Mouse (Mus musculus): ENCODE data around the gene Dtnbp1. TPM values are rescaled to one million over a fixed set of nuclear protein-coding genes. Genes with fewer than 3 reads are reported as not detected.

Gene Dtnbp1
- 60.0 and 61.0 TPM in 2 replicates for polyA plus RNA-seq (2014; fragmentation: Nextera tagmentation; extraction: Ambion mirVana)

- ATAC-seq (ENCODE audit: insufficient number of reproducible peaks, insufficient read depth, low FRiP score, low read depth), result peak; percentile 88
These were observed at the start of gene Dtnbp1 for GRCm38 (mm10) chr13:45001911-45002615. Dtnbp1 (minus strand) TSS chr13:45002147.

GRCm38 (mm10) chr13:45049261-45050020, 47.5 kb upstream of the Dtnbp1 start:
- no peaks in the 10 kb centered on the region for H3K27me3 ChIP-seq (ENCODE audit: control insufficient read depth, insufficient read depth, low read length)
- no peak overlapping the region for H3K4me3 ChIP-seq (ENCODE audit: low read depth, low read length)
- 57% methylated on average over 7 of the region's 7 CpGs for WGBS

More at GRCm38 (mm10) chr13:45001911-45002615, at the start of gene Dtnbp1:
- H3K9ac ChIP-seq (replicated peaks; ENCODE audit: low read depth, low read length), result peak within 1 kb of the TSS; percentile 79
- H3K27me3 ChIP-seq (ENCODE audit: control insufficient read depth, insufficient read depth, low read length), result no peaks in the 10 kb centered on the region
- H3K4me3 ChIP-seq (ENCODE audit: low read depth, low read length), result peak within 1 kb of the TSS; percentile 91
- H3K27ac ChIP-seq (ENCODE audit: low read length), result peak within 1 kb of the TSS; percentile 33; the same call in 1 of the 2 replicates
- H3K4me2 ChIP-seq (replicated peaks; ENCODE audit: low read depth, low read length), result peak within 1 kb of the TSS; percentile 69
- no peaks in the 10 kb centered on the region for H3K36me3 ChIP-seq (ENCODE audit: control insufficient read depth, insufficient read depth, low read length)
- H3K4me1 ChIP-seq (ENCODE audit: control insufficient read depth, insufficient read depth, low read length), result peaks cover 10% of the 10 kb centered on the region; the same call in 1 of the 2 replicates
- H3K9me3 ChIP-seq (ENCODE audit: control insufficient read depth, low read depth, low read length), result no peaks in the 10 kb centered on the region
- WGBS, result 1% methylated on average over 48 of the region's 68 CpGs

GRCm38 (mm10) chr13:45043466-45043865, 41.5 kb upstream of the Dtnbp1 start:
- H3K36me3 ChIP-seq (ENCODE audit: control insufficient read depth, insufficient read depth, low read length), result no peaks in the 10 kb centered on the region
- H3K27me3 ChIP-seq (ENCODE audit: control insufficient read depth, insufficient read depth, low read length), result no peaks in the 10 kb centered on the region
- ATAC-seq (ENCODE audit: insufficient number of reproducible peaks, insufficient read depth, low FRiP score, low read depth), result no peak
- 85% methylated on average over 3 of the region's 3 CpGs for WGBS
- H3K27ac ChIP-seq (ENCODE audit: low read length), result no peak overlapping the region
- H3K4me2 ChIP-seq (replicated peaks; ENCODE audit: low read depth, low read length), result no peak overlapping the region
- no peak overlapping the region for H3K4me3 ChIP-seq (ENCODE audit: low read depth, low read length)
- no peak overlapping the region for H3K9ac ChIP-seq (replicated peaks; ENCODE audit: low read depth, low read length)
- no peaks in the 10 kb centered on the region for H3K9me3 ChIP-seq (ENCODE audit: control insufficient read depth, low read depth, low read length)
- H3K4me1 ChIP-seq (ENCODE audit: control insufficient read depth, insufficient read depth, low read length), result peaks cover 3% of the 10 kb centered on the region

More at GRCm38 (mm10) chr13:45049261-45050020, 47.5 kb upstream of the Dtnbp1 start:
- Histone ChIP-seq H3K4me2 (replicated peaks; ENCODE audit: low read depth, low read length) (no peak overlapping the region), H3K4me1 (ENCODE audit: control insufficient read depth, insufficient read depth, low read length) (0 out of 2 replicates have a peak, but pooled peaks cover 9% of the 10 kb centered on the region), H3K27ac (ENCODE audit: low read length) (no peak overlapping the region), H3K36me3 (ENCODE audit: control insufficient read depth, insufficient read depth, low read length) (no peaks in the 10 kb centered on the region), H3K9ac (replicated peaks; ENCODE audit: low read depth, low read length) (no peak overlapping the region), H3K9me3 (ENCODE audit: control insufficient read depth, low read depth, low read length) (no peaks in the 10 kb centered on the region)
- no peak for ATAC-seq (ENCODE audit: insufficient number of reproducible peaks, insufficient read depth, low FRiP score, low read depth)

- H3K27ac ChIP-seq (ENCODE audit: low read length), result no peak overlapping the region
- H3K9ac ChIP-seq (replicated peaks; ENCODE audit: low read depth, low read length), result no peak overlapping the region
- WGBS, result 47% methylated on average over 7 of the region's 7 CpGs
- H3K4me1 ChIP-seq (ENCODE audit: control insufficient read depth, insufficient read depth, low read length), result peaks cover 3% of the 10 kb centered on the region
- H3K9me3 ChIP-seq (ENCODE audit: control insufficient read depth, low read depth, low read length), result no peaks in the 10 kb centered on the region
- no peak overlapping the region for H3K4me2 ChIP-seq (replicated peaks; ENCODE audit: low read depth, low read length)
- no peaks in the 10 kb centered on the region for H3K27me3 ChIP-seq (ENCODE audit: control insufficient read depth, insufficient read depth, low read length)
- H3K36me3 ChIP-seq (ENCODE audit: control insufficient read depth, insufficient read depth, low read length), result no peaks in the 10 kb centered on the region
- no peak overlapping the region for H3K4me3 ChIP-seq (ENCODE audit: low read depth, low read length)
- ATAC-seq (ENCODE audit: insufficient number of reproducible peaks, insufficient read depth, low FRiP score, low read depth), result no peak
These were observed 38.8 kb upstream of the Dtnbp1 start for GRCm38 (mm10) chr13:45040741-45041140.

GRCm38 (mm10) chr13:45040195-45040594, 38.2 kb upstream of the Dtnbp1 start:
- Histone ChIP-seq H3K36me3 (ENCODE audit: control insufficient read depth, insufficient read depth, low read length) (no peaks in the 10 kb centered on the region), H3K27me3 (ENCODE audit: control insufficient read depth, insufficient read depth, low read length) (no peaks in the 10 kb centered on the region), H3K4me2 (replicated peaks; ENCODE audit: low read depth, low read length) (no peak overlapping the region), H3K4me1 (ENCODE audit: control insufficient read depth, insufficient read depth, low read length) (peaks cover 3% of the 10 kb centered on the region), H3K4me3 (ENCODE audit: low read depth, low read length) (no peak overlapping the region), H3K9me3 (ENCODE audit: control insufficient read depth, low read depth, low read length) (no peaks in the 10 kb centered on the region), H3K27ac (ENCODE audit: low read length) (no peak overlapping the region), H3K9ac (replicated peaks; ENCODE audit: low read depth, low read length) (no peak overlapping the region)
- 62% methylated on average over 4 of the region's 4 CpGs for WGBS
- no peak for ATAC-seq (ENCODE audit: insufficient number of reproducible peaks, insufficient read depth, low FRiP score, low read depth)

GRCm38 (mm10) chr13:45036417-45036816, 34.5 kb upstream of the Dtnbp1 start:
- Histone ChIP-seq H3K4me2 (replicated peaks; ENCODE audit: low read depth, low read length) (no peak overlapping the region), H3K4me1 (ENCODE audit: control insufficient read depth, insufficient read depth, low read length) (peaks cover 3% of the 10 kb centered on the region), H3K27ac (ENCODE audit: low read length) (no peak overlapping the region), H3K9me3 (ENCODE audit: control insufficient read depth, low read depth, low read length) (no peaks in the 10 kb centered on the region), H3K27me3 (ENCODE audit: control insufficient read depth, insufficient read depth, low read length) (no peaks in the 10 kb centered on the region), H3K4me3 (ENCODE audit: low read depth, low read length) (no peak overlapping the region), H3K36me3 (ENCODE audit: control insufficient read depth, insufficient read depth, low read length) (no peaks in the 10 kb centered on the region), H3K9ac (replicated peaks; ENCODE audit: low read depth, low read length) (no peak overlapping the region)
- no peak for ATAC-seq (ENCODE audit: insufficient number of reproducible peaks, insufficient read depth, low FRiP score, low read depth)
- 88% methylated on average over 4 of the region's 4 CpGs for WGBS

- ATAC-seq (ENCODE audit: insufficient number of reproducible peaks, insufficient read depth, low FRiP score, low read depth), result no peak
- no peaks in the 10 kb centered on the region for H3K4me1 ChIP-seq (ENCODE audit: control insufficient read depth, insufficient read depth, low read length)
- no peaks in the 10 kb centered on the region for H3K36me3 ChIP-seq (ENCODE audit: control insufficient read depth, insufficient read depth, low read length)
- no peak overlapping the region for H3K27ac ChIP-seq (ENCODE audit: low read length)
- no peak overlapping the region for H3K9ac ChIP-seq (replicated peaks; ENCODE audit: low read depth, low read length)
- H3K9me3 ChIP-seq (ENCODE audit: control insufficient read depth, low read depth, low read length), result no peaks in the 10 kb centered on the region
- H3K4me2 ChIP-seq (replicated peaks; ENCODE audit: low read depth, low read length), result no peak overlapping the region
- no peak overlapping the region for H3K4me3 ChIP-seq (ENCODE audit: low read depth, low read length)
- no peaks in the 10 kb centered on the region for H3K27me3 ChIP-seq (ENCODE audit: control insufficient read depth, insufficient read depth, low read length)
- WGBS, result 69% methylated on average over 7 of the region's 7 CpGs
These were observed 32.8 kb upstream of the Dtnbp1 start for GRCm38 (mm10) chr13:45034759-45035158.

GRCm38 (mm10) chr13:45033360-45033759, 31.4 kb upstream of the Dtnbp1 start:
- WGBS, result 88% methylated on average over 10 of the region's 10 CpGs
- H3K4me2 ChIP-seq (replicated peaks; ENCODE audit: low read depth, low read length), result no peak overlapping the region

More at GRCm38 (mm10) chr13:45033360-45033759, 31.4 kb upstream of the Dtnbp1 start:
- Histone ChIP-seq H3K4me1 (ENCODE audit: control insufficient read depth, insufficient read depth, low read length) (no peaks in the 10 kb centered on the region), H3K9me3 (ENCODE audit: control insufficient read depth, low read depth, low read length) (no peaks in the 10 kb centered on the region), H3K36me3 (ENCODE audit: control insufficient read depth, insufficient read depth, low read length) (no peaks in the 10 kb centered on the region), H3K27me3 (ENCODE audit: control insufficient read depth, insufficient read depth, low read length) (no peaks in the 10 kb centered on the region), H3K4me3 (ENCODE audit: low read depth, low read length) (no peak overlapping the region), H3K9ac (replicated peaks; ENCODE audit: low read depth, low read length) (no peak overlapping the region), H3K27ac (ENCODE audit: low read length) (no peak overlapping the region)
- no peak for ATAC-seq (ENCODE audit: insufficient number of reproducible peaks, insufficient read depth, low FRiP score, low read depth)

Data from stomach, embryonic 14.5 days (tissue).